Mouse (Mus musculus): ENCODE data around the gene Tufm. TPM values are rescaled to one million over a fixed set of nuclear protein-coding genes. Genes with fewer than 3 reads are reported as not detected.

Gene Tufm
- 56.1 and 56.4 TPM in 2 replicates for polyA plus RNA-seq (2015; fragmentation: Nextera tagmentation; extraction: Ambion mirVana)

DNA sequence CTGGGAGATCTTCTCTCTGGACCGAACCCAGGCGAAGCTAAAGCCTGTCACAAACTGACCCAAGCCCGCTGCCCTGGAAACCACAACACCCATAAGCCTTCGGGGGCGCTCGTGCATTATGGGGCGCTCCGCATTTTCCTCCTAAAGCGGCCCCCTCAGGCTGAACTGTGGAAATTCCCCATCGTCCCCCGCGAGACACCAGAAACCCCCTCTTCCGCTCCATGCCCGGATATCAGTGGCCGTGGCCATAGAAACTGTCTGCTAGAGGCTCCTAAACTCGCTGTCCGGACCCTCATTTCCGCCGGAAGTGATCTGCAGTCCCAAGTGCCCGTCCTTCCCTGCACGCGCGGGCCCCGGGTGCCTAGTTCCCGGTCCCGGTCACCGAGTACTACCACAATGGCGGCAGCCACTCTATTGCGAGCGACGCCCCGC is at the start of gene Tufm:
TSS of gene Tufm (plus strand) at position 310 of the 432 bp plus-strand sequence.

GRCm38 (mm10) chr7:126463004-126463403 is 24.2 kb upstream of the Tufm start, which contains the start of gene Atp2a1:
Gene Atp2a1, minus strand, starts transcription at chr7:126463108.

DNA sequence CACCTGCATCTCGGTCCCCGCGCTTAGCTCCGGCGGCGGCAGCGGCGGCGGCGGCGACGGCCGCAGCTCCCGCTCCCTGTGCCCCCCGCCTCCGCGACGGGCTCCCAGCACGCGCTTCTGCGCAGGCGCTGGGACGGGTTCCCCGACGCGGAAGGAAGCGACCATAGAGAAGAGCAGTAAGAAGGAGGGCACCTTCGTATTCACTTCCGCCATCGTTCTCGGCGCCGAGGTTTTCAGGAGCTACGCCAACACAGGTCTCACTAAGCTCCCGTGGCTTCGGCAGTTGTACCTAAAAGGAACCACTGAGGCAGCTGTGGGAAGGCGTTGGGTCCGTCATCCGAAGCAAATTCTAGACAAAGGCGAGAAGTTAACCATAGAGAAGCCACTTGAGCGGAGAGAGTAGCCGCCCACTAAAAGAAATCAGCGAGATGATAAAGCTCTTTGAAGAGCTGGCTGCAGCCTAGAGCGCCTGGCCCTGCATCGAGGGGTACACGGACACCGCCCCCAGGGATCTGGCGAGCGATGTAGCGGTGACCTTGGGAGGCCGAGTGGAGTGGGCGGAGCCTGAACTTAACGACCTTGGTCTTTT is 12.1 kb upstream of the Tufm start, which contains the start of gene Sh2b1:
TSS of gene Sh2b1 (minus strand) at position 432 of the 589 bp plus-strand sequence.

GRCm38 (mm10) chr7:126503273-126503878 is 16.2 kb downstream of the Tufm start, which contains the start of gene Atxn2l:
Gene Atxn2l, minus strand, starts transcription at chr7:126503437.

Other genes starting within 250 kb of the Tufm start
- gene Sbk1, start 214.7 kb upstream of the Tufm start, polyA plus RNA-seq (2015; fragmentation: Nextera tagmentation; extraction: Ambion mirVana): 3.2 and 3.4 TPM in 2 replicates
- 9.4 and 11.6 TPM in 2 replicates for gene Lat, start 117.8 kb upstream of the Tufm start, polyA plus RNA-seq (2015; fragmentation: Nextera tagmentation; extraction: Ambion mirVana)
- 16.6 and 23.1 TPM in 2 replicates for gene Spns1, start 109.9 kb upstream of the Tufm start, polyA plus RNA-seq (2015; fragmentation: Nextera tagmentation; extraction: Ambion mirVana)
- gene Nfatc2ip, start 90.6 kb upstream of the Tufm start, polyA plus RNA-seq (2015; fragmentation: Nextera tagmentation; extraction: Ambion mirVana): 4.6 and 5.0 TPM in 2 replicates
- 13.1 and 17.5 TPM in 2 replicates for gene Cd19, start 72.5 kb upstream of the Tufm start, polyA plus RNA-seq (2015; fragmentation: Nextera tagmentation; extraction: Ambion mirVana)
- gene Rabep2, start 58.6 kb upstream of the Tufm start, polyA plus RNA-seq (2015; fragmentation: Nextera tagmentation; extraction: Ambion mirVana): 9.6 and 14.7 TPM in 2 replicates
- 0.54 and 0.86 TPM in 2 replicates for gene Atp2a1, start 24.3 kb upstream of the Tufm start, polyA plus RNA-seq (2015; fragmentation: Nextera tagmentation; extraction: Ambion mirVana)
- gene Sh2b1, start 11.9 kb upstream of the Tufm start, polyA plus RNA-seq (2015; fragmentation: Nextera tagmentation; extraction: Ambion mirVana): 14.4 and 17.8 TPM in 2 replicates
- 25.9 and 26.0 TPM in 2 replicates for gene Atxn2l, start 16.1 kb downstream of the Tufm start, polyA plus RNA-seq (2015; fragmentation: Nextera tagmentation; extraction: Ambion mirVana)
- gene Eif3c, start 79.0 kb downstream of the Tufm start, polyA plus RNA-seq (2015; fragmentation: Nextera tagmentation; extraction: Ambion mirVana): 127 and 128 TPM in 2 replicates
- 8.2 and 8.4 TPM in 2 replicates for gene Apobr, start 97.6 kb downstream of the Tufm start, polyA plus RNA-seq (2015; fragmentation: Nextera tagmentation; extraction: Ambion mirVana)
- gene Cln3, start 98.5 kb downstream of the Tufm start, polyA plus RNA-seq (2015; fragmentation: Nextera tagmentation; extraction: Ambion mirVana): 23.1 and 32.8 TPM in 2 replicates
- gene Il27, start 107.6 kb downstream of the Tufm start, polyA plus RNA-seq (2015; fragmentation: Nextera tagmentation; extraction: Ambion mirVana): 0.52 and 0.55 TPM in 2 replicates
- gene Nupr1, start 143.5 kb downstream of the Tufm start, polyA plus RNA-seq (2015; fragmentation: Nextera tagmentation; extraction: Ambion mirVana): 14.0 and 15.6 TPM in 2 replicates
- 32.5 and 37.4 TPM in 2 replicates for gene Sgf29, start 161.9 kb downstream of the Tufm start, polyA plus RNA-seq (2015; fragmentation: Nextera tagmentation; extraction: Ambion mirVana)
- 10.9 and 15.1 TPM in 2 replicates for gene Sult1a1, start 189.1 kb downstream of the Tufm start, polyA plus RNA-seq (2015; fragmentation: Nextera tagmentation; extraction: Ambion mirVana)
- gene Bola2, start 208.0 kb downstream of the Tufm start, polyA plus RNA-seq (2015; fragmentation: Nextera tagmentation; extraction: Ambion mirVana): 142 and 152 TPM in 2 replicates
- gene Slx1b, start 208.4 kb downstream of the Tufm start, polyA plus RNA-seq (2015; fragmentation: Nextera tagmentation; extraction: Ambion mirVana): 3.1 and 4.5 TPM in 2 replicates
- 226 and 316 TPM in 2 replicates for gene Coro1a, start 220.4 kb downstream of the Tufm start, polyA plus RNA-seq (2015; fragmentation: Nextera tagmentation; extraction: Ambion mirVana)